Mouse (Mus musculus): ENCODE data around the gene Rev3l. TPM values are rescaled to one million over a fixed set of nuclear protein-coding genes. Genes with fewer than 3 reads are reported as not detected.
A peak's percentile ranks its signal among the peaks of the same experiment; 100 is the strongest.

The Rev3l gene
- polyA plus RNA-seq, 1 experiment from 2014 or later = 7.6 TPM

- Histone ChIP-seq H3K4me1 (replicated peaks) (no peaks in the 10 kb centered on the region), H3K4me2 (no peak overlapping the region)
- 85% methylated on average over 3 of the region's 3 CpGs for WGBS
Measured at GRCm38 (mm10) chr10:39785241-39785640, 53.3 kb downstream of the Rev3l start.

GRCm38 (mm10) chr10:39793295-39793694, 61.4 kb downstream of the Rev3l start:
- H3K27ac ChIP-seq = no peak overlapping the region
- no peaks in the 10 kb centered on the region for H3K9me3 ChIP-seq (replicated peaks)
- no peaks in the 10 kb centered on the region for H3K4me1 ChIP-seq (replicated peaks)
- no peak overlapping the region for H3K4me2 ChIP-seq
- peaks cover 19% of the 10 kb centered on the region for H3K36me3 ChIP-seq
- no peak overlapping the region for H3K4me3 ChIP-seq
- no peak for ATAC-seq (replicated peaks; ENCODE audit: insufficient number of reproducible peaks, insufficient read depth, low FRiP score, low read depth)
- 80% methylated on average over 1 of the region's 1 CpGs for WGBS
- H3K27me3 ChIP-seq = no peaks in the 10 kb centered on the region
- no peak overlapping the region for H3K9ac ChIP-seq

More at GRCm38 (mm10) chr10:39785241-39785640, 53.3 kb downstream of the Rev3l start:
- Histone ChIP-seq H3K4me3 (no peak overlapping the region), H3K36me3 (no peaks in the 10 kb centered on the region), H3K9ac (no peak overlapping the region), H3K9me3 (replicated peaks) (no peaks in the 10 kb centered on the region), H3K27ac (no peak overlapping the region), H3K27me3 (no peaks in the 10 kb centered on the region)
- ATAC-seq (replicated peaks; ENCODE audit: insufficient number of reproducible peaks, insufficient read depth, low FRiP score, low read depth) = no peak

DNA sequence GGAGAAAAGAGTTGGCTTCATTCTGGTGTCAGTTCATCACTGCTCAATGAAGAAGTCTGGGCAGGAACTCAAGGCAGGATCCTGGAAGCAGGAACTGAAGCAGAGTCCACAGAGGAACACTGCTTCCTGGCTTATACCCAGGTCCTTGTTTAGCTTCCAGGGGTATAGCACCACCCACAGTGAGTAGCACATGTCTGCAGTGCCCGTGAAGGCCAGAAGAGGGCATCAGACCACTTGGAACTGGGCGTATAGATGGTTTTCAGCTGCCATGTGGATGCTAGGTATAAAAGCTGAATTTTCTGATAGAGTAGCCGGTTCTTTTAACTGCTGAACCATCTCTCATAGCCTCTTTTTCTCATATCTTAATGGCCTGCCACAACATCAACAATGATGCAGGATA, 79.6 kb downstream of the Rev3l start:
- 71% methylated on average over 3 of the region's 3 CpGs for WGBS
- Histone ChIP-seq H3K27ac (no peak overlapping the region), H3K4me2 (no peak overlapping the region), H3K27me3 (no peaks in the 10 kb centered on the region), H3K9ac (no peak overlapping the region), H3K36me3 (peaks cover 30% of the 10 kb centered on the region), H3K4me3 (no peak overlapping the region), H3K9me3 (replicated peaks) (no peaks in the 10 kb centered on the region), H3K4me1 (replicated peaks) (no peaks in the 10 kb centered on the region)
- no peak for ATAC-seq (replicated peaks; ENCODE audit: insufficient number of reproducible peaks, insufficient read depth, low FRiP score, low read depth)

DNA sequence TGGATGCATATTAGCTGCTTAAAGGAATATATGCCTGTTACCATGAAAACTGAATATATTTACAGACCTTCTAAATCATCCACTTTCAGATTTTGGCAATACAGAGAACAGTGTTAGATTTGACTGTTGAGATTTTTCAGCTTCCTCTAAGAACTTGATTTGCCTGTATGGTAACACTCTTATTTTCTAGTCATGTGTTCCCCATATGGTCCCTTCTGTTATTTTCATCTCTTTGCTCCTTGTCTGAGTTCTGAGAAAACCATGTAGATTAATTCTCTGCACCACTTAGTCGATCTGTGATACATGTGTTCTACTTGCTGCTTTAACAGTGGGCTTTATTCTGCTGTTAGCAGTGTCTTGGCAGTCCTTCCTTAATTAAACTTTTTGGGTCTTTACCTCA, 110.7 kb downstream of the Rev3l start:
- WGBS = 89% methylated on average over 1 of the region's 1 CpGs

DNA sequence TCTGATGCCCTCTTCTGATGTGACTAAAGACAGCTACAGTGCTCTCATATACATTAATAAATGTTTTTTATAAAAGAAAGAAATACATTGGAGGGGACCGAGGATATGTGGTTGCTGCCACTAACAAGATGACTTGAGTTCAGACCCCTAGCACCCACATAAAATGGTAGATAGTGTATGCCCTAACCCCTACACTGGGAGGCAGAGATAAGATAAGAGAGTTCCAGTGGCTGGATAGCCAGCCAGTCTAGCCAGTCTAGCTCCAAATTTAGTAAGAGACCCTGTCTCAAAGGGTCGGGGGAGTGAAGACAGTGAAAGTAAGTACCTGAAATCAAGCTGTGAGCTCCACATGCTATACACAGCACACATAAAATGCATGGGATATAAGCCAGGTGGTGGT, 133.6 kb downstream of the Rev3l start:
- H3K9ac ChIP-seq = no peak overlapping the region
- no peak overlapping the region for H3K27ac ChIP-seq
- peaks cover 3% of the 10 kb centered on the region for H3K4me1 ChIP-seq (replicated peaks)
- peaks cover 36% of the 10 kb centered on the region for H3K36me3 ChIP-seq
- WGBS = 53% methylated on average over 2 of the region's 2 CpGs
- H3K27me3 ChIP-seq = no peaks in the 10 kb centered on the region
- H3K4me3 ChIP-seq = no peak overlapping the region
- no peak for ATAC-seq (replicated peaks; ENCODE audit: insufficient number of reproducible peaks, insufficient read depth, low FRiP score, low read depth)
- H3K9me3 ChIP-seq (replicated peaks) = no peaks in the 10 kb centered on the region
- H3K4me2 ChIP-seq = no peak overlapping the region

More for the DNA sequence above, 110.7 kb downstream of the Rev3l start:
- Histone ChIP-seq H3K4me2 (no peak overlapping the region), H3K9me3 (replicated peaks) (no peaks in the 10 kb centered on the region), H3K4me3 (no peak overlapping the region), H3K36me3 (peaks cover 32% of the 10 kb centered on the region), H3K4me1 (replicated peaks) (no peaks in the 10 kb centered on the region), H3K27me3 (no peaks in the 10 kb centered on the region), H3K27ac (no peak overlapping the region), H3K9ac (no peak overlapping the region)
- ATAC-seq (replicated peaks; ENCODE audit: insufficient number of reproducible peaks, insufficient read depth, low FRiP score, low read depth) = no peak

- Histone ChIP-seq H3K4me2 (no peak overlapping the region), H3K9ac (no peak overlapping the region), H3K27ac (no peak overlapping the region), H3K9me3 (replicated peaks) (no peaks in the 10 kb centered on the region), H3K36me3 (no peaks in the 10 kb centered on the region; the same call in 1 of the 2 replicates), H3K4me3 (no peak overlapping the region), H3K27me3 (no peaks in the 10 kb centered on the region), H3K4me1 (replicated peaks) (no peaks in the 10 kb centered on the region)
- WGBS = 51% methylated on average over 3 of the region's 3 CpGs
- no peak for ATAC-seq (replicated peaks; ENCODE audit: insufficient number of reproducible peaks, insufficient read depth, low FRiP score, low read depth)
Measured at GRCm38 (mm10) chr10:39888621-39889020, 156.7 kb downstream of the Rev3l start.

DNA sequence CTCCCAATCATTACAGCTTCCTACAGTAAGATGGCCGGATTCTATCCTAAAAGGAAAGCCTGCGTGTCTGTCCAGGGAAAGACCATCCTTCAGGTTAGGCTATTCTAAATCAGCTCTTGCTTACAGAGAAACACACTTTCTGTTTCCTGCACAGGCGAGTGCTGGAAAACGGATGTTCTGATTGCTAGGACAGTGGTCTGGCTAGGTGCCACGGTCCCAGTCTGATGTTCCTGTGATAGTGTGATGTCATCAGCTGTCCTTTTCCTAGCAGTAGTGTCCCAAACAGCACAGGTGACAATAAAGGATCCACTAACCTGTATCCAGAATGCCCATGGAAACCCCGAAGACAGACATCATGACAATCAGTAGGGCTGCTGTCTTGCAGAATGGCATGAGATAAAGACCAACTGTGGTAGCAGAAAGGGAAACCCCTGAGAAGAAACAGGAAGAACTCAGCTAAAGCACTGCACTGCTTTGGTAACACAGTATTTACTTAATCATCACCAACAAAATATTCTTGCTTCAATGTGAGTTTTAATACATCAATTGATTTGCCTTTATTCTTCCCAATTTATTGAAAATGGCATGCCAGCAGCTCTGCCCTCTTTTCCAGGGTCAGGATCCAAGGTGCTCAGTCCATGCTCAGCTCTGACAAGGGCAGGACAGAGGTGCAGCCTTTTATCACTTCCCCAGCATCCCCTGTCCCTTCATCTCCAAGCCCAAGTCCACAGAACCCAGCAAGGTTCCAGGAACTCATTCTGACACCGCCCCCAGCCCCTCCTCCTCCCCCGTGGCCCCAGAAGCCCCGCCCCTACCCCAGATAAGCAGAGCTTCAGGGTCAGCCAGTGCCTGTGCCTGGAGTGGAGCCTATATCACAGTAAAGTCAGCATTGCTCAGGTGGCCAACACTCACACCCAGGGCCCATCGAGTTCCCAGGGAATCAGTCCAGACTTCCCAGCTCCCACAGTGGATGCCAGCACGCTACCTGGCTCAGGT, 162.1 kb downstream of the Rev3l start:
- Histone ChIP-seq H3K9ac (no peak overlapping the region), H3K36me3 (no peaks in the 10 kb centered on the region; the same call in 1 of the 2 replicates), H3K27ac (no peak overlapping the region), H3K9me3 (replicated peaks) (no peaks in the 10 kb centered on the region), H3K4me2 (no peak overlapping the region), H3K27me3 (no peaks in the 10 kb centered on the region), H3K4me1 (replicated peaks) (peaks cover 5% of the 10 kb centered on the region), H3K4me3 (no peak overlapping the region)
- no peak for ATAC-seq (replicated peaks; ENCODE audit: insufficient number of reproducible peaks, insufficient read depth, low FRiP score, low read depth)
- 55% methylated on average over 11 of the region's 11 CpGs for WGBS

GRCm38 (mm10) chr10:39896503-39896902, 164.6 kb downstream of the Rev3l start:
- no peak overlapping the region for H3K4me3 ChIP-seq
- WGBS = 83% methylated on average over 5 of the region's 5 CpGs
- H3K4me2 ChIP-seq = no peak overlapping the region
- no peak for ATAC-seq (replicated peaks; ENCODE audit: insufficient number of reproducible peaks, insufficient read depth, low FRiP score, low read depth)
- H3K27me3 ChIP-seq = no peaks in the 10 kb centered on the region
- no peaks in the 10 kb centered on the region for H3K9me3 ChIP-seq (replicated peaks)
- H3K4me1 ChIP-seq (replicated peaks) = peaks cover 9% of the 10 kb centered on the region
- H3K36me3 ChIP-seq = no peaks in the 10 kb centered on the region
- H3K9ac ChIP-seq = no peak overlapping the region
- no peak overlapping the region for H3K27ac ChIP-seq

DNA sequence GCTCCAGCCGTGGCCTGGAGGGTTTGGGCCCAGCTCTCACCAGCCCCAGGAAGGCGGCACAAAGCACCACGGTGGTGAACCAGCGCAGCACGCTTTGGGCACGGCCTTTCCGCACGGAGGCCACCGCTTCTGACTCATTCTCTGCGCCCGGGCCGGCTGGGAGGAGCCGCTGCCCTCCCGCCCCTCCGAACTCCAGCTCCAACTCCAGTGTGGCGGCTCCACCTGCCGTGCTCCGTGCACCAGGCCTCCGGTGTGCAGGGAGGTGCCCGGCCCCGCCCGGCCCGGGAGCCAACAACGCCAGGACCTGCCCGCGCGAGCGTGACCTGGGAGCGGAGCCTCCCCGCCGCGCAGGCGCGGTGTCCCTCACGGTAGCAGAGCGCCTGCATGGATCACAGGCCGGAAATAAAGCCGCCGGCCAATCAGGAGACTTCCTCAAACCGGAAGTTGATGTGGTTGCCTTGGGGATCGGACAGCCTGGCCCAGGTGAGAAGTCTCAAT, 167.0 kb downstream of the Rev3l start, which contains the start of gene Mfsd4b4:
Gene Mfsd4b4 (minus strand): TSS at position 365 of the 498 bp plus-strand sequence.
- Histone ChIP-seq H3K27ac (peak within 1 kb of the TSS; percentile 85), H3K9me3 (replicated peaks) (no peaks in the 10 kb centered on the region), H3K27me3 (no peaks in the 10 kb centered on the region), H3K36me3 (no peaks in the 10 kb centered on the region), H3K4me1 (replicated peaks) (peaks cover 9% of the 10 kb centered on the region), H3K9ac (peak within 1 kb of the TSS; percentile 69), H3K4me2 (peak within 1 kb of the TSS; percentile 74), H3K4me3 (peak within 1 kb of the TSS; percentile 65)
- peak; percentile 98 for ATAC-seq (replicated peaks; ENCODE audit: insufficient number of reproducible peaks, insufficient read depth, low FRiP score, low read depth)
- 1% methylated on average over 41 of the region's 41 CpGs for WGBS

DNA sequence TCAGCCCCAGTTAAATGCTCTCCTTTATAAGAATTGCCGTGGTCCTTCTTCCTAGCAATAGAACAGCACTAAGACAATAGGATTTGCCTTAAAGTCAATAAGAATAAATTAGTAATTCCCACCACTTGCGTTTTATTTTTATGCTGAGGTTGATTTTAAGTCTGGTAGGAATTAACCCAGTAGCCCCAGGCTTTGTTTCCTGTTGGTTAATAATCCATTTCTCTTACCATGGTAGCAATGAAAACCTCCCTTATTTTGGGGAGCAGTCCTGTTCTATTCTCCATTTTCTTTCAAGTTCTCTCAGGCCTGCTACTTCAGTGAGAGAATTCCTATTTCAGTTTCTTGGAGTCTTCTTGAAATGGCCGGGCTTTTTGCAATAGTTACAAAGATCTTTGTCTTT, 172.3 kb downstream of the Rev3l start:
- H3K4me1 ChIP-seq (replicated peaks) = peaks cover 7% of the 10 kb centered on the region; the same call in 1 of the 2 replicates
- 76% methylated on average over 3 of the region's 3 CpGs for WGBS
- no peak overlapping the region for H3K9ac ChIP-seq
- no peaks in the 10 kb centered on the region for H3K9me3 ChIP-seq (replicated peaks)
- no peak overlapping the region for H3K4me3 ChIP-seq
- no peak overlapping the region for H3K4me2 ChIP-seq
- no peak overlapping the region for H3K27ac ChIP-seq
- no peaks in the 10 kb centered on the region for H3K27me3 ChIP-seq
- H3K36me3 ChIP-seq = no peaks in the 10 kb centered on the region
- no peak for ATAC-seq (replicated peaks; ENCODE audit: insufficient number of reproducible peaks, insufficient read depth, low FRiP score, low read depth)

DNA sequence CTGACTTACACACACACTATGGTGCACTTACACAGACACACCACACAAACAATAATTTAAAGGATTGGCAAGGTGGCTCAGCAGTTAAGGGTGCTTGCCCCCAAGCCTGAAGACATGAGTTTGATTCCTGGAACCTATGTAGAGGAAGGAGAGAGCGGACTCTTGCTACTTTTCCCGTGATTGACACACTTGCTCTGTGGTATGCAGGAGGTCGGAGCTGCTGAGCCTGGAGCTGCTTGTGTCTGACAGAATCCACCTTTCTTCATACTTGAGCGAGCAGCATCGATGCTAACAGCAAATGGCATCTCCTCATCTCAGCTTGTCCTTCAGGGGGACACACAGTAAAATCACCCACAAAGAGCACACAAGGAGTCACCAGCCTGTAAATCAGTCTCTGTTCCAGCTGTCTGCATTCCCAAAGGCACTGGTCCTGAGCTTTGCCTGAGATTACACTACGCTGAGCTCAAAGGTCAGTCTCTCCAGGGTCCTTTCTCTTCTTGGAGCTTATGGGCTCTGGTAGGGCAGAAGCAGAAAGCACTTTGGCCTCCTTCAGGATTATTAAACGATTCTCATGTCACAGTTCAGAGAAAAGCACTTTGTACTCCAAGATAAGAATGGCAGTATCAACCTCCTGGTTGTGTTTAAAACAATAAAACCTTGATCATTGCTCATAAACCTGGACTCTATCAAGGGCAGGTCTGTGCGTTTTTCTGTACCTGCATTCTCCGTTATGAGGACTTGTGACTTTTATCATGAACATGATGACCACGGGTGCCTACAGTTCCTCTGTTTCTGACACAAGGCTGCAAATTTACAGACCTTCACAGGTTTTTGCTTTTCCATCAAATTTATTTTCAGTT, 175.1 kb downstream of the Rev3l start:
- H3K27me3 ChIP-seq = no peaks in the 10 kb centered on the region
- 68% methylated on average over 10 of the region's 10 CpGs for WGBS
- H3K4me3 ChIP-seq = no peak overlapping the region
- no peak overlapping the region for H3K9ac ChIP-seq
- no peak for ATAC-seq (replicated peaks; ENCODE audit: insufficient number of reproducible peaks, insufficient read depth, low FRiP score, low read depth)
- no peaks in the 10 kb centered on the region for H3K9me3 ChIP-seq (replicated peaks)
- H3K4me1 ChIP-seq (replicated peaks) = peaks cover 4% of the 10 kb centered on the region; the same call in 1 of the 2 replicates
- H3K27ac ChIP-seq = no peak overlapping the region
- H3K36me3 ChIP-seq = no peaks in the 10 kb centered on the region
- no peak overlapping the region for H3K4me2 ChIP-seq
